Mouse (Mus musculus) testis, adult 2 months (tissue): Measurements from ENCODE around the gene Leng1.

ENCODE experiments used
- CTCF ChIP-seq: fragments of 200-500 bp; IDR thresholded peaks from 2 replicates; pipeline ENCODE4 v1.5.1; 2012; ENCODE audit warnings: low read depth, mild to moderate bottlenecking, inconsistent platforms, low read length, moderate library complexity; ENCODE audit not compliant: control insufficient read depth, insufficient read depth, insufficient replicate concordance
- POLR2A ChIP-seq: fragments of 200-500 bp; IDR thresholded peaks from 2 replicates; pipeline ENCODE4 v1.6.1; 2012; ENCODE audit warnings: low read depth, mild to moderate bottlenecking, inconsistent platforms, low read length, moderate library complexity; ENCODE audit not compliant: control insufficient read depth

DNA sequence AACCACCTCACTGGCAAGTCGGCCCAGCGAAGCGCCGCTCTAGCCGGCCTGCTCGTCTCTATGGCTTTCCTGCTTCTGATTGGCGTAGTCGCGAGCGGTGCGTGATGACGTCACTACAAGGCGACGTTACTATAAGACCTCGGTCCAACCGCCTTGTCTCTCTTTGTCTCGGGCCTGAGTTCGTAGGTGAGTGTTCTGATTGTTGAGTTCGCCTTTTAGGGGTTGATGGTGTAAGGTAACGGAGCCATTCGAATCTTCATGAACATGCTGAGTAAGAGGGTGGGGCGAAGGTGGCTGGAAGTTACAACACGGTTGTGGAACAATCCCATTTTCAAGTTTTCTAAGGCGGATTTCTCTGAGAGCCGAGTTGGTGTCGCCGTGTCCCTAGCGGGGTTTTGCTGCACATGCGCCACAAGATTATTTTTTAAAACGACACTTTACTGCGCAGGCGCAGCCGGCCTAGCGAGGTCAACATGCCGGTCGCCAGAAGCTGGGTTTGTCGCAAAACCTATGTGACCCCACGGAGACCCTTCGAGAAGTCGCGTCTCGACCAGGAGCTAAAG lies 38.3 kb upstream of the Leng1 start, which contains the start of gene Rps9:
- TF ChIP-seq CTCF = no peak
- peak; percentile 99 for TF ChIP-seq POLR2A
